Mouse (Mus musculus): Measurements from ENCODE around the gene Usp36. TPM values are rescaled to one million over a fixed set of nuclear protein-coding genes. Genes with fewer than 3 reads are reported as not detected.
A peak's percentile ranks its signal among the peaks of the same experiment; 100 is the strongest.

Gene Usp36
- polyA plus RNA-seq, 1 experiment from 2014 or later = 19.6 TPM

DNA sequence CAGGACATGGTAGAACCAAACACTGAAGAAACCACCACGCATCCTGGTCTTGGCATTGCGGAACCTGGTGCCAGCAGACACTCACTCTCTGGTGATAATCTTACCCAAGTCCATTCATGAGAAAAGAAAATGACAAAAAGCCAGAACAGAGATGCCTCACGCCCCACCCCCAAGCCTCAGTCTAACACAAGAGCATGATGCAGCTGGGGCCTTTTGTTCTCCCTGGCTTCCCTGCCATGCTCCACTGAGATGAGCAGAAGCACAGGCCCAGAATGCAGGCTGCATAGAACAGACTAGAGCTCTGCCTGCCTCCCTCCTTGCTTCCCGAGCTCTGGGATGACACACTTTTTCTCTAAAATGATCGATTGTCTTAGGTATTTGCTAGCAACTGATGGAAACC, 26.9 kb downstream of the Usp36 start:
- H3K4me1 ChIP-seq = no peaks in the 10 kb centered on the region
- H3K4me2 ChIP-seq = no peak overlapping the region
- no peak overlapping the region for H3K4me3 ChIP-seq (replicated peaks)
- H3K27me3 ChIP-seq = no peaks in the 10 kb centered on the region
- H3K9me3 ChIP-seq = no peaks in the 10 kb centered on the region
- no peak overlapping the region for H3K9ac ChIP-seq
- no peak overlapping the region for H3K27ac ChIP-seq
- ATAC-seq (ENCODE audit: low FRiP score) = no peak
- peaks cover 98% of the 10 kb centered on the region for H3K36me3 ChIP-seq (replicated peaks)
- WGBS = 90% methylated on average over 5 of the region's 5 CpGs

GRCm38 (mm10) chr11:118260081-118260480, 30.0 kb downstream of the Usp36 start:
- WGBS = 94% methylated on average over 8 of the region's 8 CpGs
- H3K4me3 ChIP-seq (replicated peaks) = no peak overlapping the region
- ATAC-seq (ENCODE audit: low FRiP score) = no peak

DNA sequence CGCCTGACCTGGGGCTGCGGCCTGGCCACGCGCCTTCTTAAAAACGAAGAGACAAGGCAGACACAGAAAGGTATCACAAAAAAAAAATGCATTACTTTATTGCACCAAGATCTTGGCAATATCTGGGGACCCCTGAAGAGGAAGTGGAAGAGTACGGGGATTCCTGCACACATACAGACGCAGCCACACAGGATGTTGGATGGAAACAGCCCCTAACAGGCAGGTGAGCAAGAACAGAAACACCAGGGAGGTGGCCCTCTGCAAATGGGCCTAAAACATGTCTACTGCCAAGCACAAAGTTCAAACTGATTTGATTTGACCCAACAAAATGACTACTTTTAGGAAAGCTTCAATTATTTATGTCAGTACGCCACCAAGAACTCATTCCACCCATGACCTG, 30.5 kb downstream of the Usp36 start:
- Histone ChIP-seq H3K4me1 (peaks cover 3% of the 10 kb centered on the region; the same call in 1 of the 2 replicates), H3K9me3 (no peaks in the 10 kb centered on the region), H3K4me2 (no peak overlapping the region), H3K4me3 (replicated peaks) (no peak overlapping the region), H3K27me3 (no peaks in the 10 kb centered on the region), H3K27ac (no peak overlapping the region), H3K9ac (no peak overlapping the region), H3K36me3 (replicated peaks) (peaks cover 83% of the 10 kb centered on the region)
- ATAC-seq (ENCODE audit: low FRiP score) = no peak
- WGBS = 95% methylated on average over 8 of the region's 8 CpGs

More at GRCm38 (mm10) chr11:118260081-118260480, 30.0 kb downstream of the Usp36 start:
- no peak overlapping the region for H3K9ac ChIP-seq
- H3K36me3 ChIP-seq (replicated peaks) = peaks cover 88% of the 10 kb centered on the region
- H3K4me1 ChIP-seq = no peaks in the 10 kb centered on the region
- no peaks in the 10 kb centered on the region for H3K9me3 ChIP-seq
- no peak overlapping the region for H3K27ac ChIP-seq
- no peak overlapping the region for H3K4me2 ChIP-seq
- no peaks in the 10 kb centered on the region for H3K27me3 ChIP-seq

GRCm38 (mm10) chr11:118256371-118256770, 33.7 kb downstream of the Usp36 start:
- 93% methylated on average over 7 of the region's 7 CpGs for WGBS
- peaks cover 10% of the 10 kb centered on the region; the same call in 1 of the 2 replicates for H3K4me1 ChIP-seq
- H3K9ac ChIP-seq = no peak overlapping the region
- no peaks in the 10 kb centered on the region for H3K9me3 ChIP-seq
- H3K27me3 ChIP-seq = no peaks in the 10 kb centered on the region
- H3K27ac ChIP-seq = no peak overlapping the region
- H3K4me2 ChIP-seq = no peak overlapping the region
- H3K36me3 ChIP-seq (replicated peaks) = peaks cover 51% of the 10 kb centered on the region
- no peak for ATAC-seq (ENCODE audit: low FRiP score)
- H3K4me3 ChIP-seq (replicated peaks) = no peak overlapping the region

DNA sequence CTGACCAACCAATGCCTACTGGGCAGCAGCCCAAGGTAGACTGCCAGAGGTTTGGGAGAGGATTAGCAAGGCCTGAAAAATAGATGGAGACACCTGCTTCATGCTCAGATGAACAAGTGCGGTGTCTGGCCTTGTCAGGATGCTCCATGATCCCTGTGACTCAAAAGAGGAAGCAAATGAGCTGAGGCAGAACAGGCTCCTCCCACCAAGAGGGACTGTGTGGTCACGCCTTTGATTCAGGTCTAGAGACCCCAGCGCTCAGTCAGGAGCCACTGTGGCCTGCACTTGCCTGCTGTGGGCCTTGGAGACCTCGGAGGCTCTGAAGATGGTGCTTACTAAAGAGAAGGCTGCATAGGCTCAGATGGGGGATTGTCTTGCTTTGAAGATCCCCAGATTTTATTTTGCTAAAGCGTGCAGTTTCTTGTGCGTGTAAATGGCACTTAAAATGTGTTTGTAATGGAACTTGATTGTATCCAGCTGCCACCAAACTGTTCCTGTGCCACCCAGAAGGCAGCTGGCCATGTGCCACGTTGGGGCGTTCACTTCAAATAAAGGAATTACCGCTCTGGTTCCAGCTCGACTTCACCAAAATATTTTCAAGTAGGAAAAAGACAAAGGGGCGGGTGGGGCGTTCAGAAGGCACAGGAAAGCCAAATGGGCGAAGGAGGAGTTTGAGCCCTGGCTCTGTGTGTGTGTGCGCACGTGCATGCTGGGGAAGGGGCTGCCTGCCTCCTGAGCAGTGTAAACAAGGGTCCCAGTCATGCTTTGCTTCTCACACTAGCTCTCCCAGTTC, 35.7 kb downstream of the Usp36 start:
- no peak overlapping the region for H3K9ac ChIP-seq
- H3K9me3 ChIP-seq = no peaks in the 10 kb centered on the region
- no peak overlapping the region for H3K4me3 ChIP-seq (replicated peaks)
- H3K4me1 ChIP-seq = peaks cover 12% of the 10 kb centered on the region; the same call in 1 of the 2 replicates
- 53% methylated on average over 15 of the region's 15 CpGs for WGBS
- H3K4me2 ChIP-seq = no peak overlapping the region
- ATAC-seq (ENCODE audit: low FRiP score) = no peak
- H3K27me3 ChIP-seq = no peaks in the 10 kb centered on the region
- H3K27ac ChIP-seq = peak overlapping the region; percentile 73
- peaks cover 31% of the 10 kb centered on the region for H3K36me3 ChIP-seq (replicated peaks)

DNA sequence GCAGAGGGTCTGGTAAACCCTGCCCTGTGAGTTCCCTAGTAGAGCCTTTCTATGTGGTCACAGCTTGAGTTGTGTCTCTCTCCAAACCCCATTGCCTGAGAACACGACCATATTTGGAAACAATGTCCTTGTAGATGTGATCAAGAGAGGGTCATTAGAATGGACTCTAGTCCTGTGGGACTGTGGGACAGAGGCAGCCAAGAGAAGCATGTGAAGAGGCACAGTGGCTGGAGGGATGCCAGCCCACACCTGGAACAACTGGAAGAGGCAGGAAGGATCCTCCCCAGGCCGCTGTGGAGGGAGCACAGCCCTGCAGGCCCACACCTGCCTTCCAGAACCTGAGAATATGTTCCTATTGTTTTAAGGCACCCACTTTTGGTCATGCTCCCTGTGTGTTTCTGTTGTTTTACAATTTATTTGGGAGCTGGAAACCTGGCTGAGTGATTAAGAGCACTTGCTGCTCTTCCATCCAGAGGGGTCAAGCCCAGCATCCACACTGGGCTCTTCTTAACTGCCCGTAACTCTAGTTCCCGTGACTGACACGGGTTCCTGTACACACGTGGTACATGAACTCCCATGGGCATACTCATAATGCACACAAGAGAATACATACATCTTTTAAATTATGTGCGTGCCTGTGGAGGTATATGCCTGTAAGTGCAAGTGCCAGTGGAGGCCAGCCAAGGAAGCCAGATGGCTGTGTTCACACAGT, 36.4 kb downstream of the Usp36 start:
- H3K9me3 ChIP-seq = no peaks in the 10 kb centered on the region
- 92% methylated on average over 7 of the region's 7 CpGs for WGBS
- no peaks in the 10 kb centered on the region for H3K27me3 ChIP-seq
- H3K9ac ChIP-seq = no peak overlapping the region
- no peak for ATAC-seq (ENCODE audit: low FRiP score)
- H3K4me3 ChIP-seq (replicated peaks) = no peak overlapping the region
- no peak overlapping the region for H3K4me2 ChIP-seq
- H3K4me1 ChIP-seq = peaks cover 18% of the 10 kb centered on the region; the same call in 1 of the 2 replicates
- H3K27ac ChIP-seq = peak overlapping the region; percentile 73
- H3K36me3 ChIP-seq (replicated peaks) = peaks cover 23% of the 10 kb centered on the region

DNA sequence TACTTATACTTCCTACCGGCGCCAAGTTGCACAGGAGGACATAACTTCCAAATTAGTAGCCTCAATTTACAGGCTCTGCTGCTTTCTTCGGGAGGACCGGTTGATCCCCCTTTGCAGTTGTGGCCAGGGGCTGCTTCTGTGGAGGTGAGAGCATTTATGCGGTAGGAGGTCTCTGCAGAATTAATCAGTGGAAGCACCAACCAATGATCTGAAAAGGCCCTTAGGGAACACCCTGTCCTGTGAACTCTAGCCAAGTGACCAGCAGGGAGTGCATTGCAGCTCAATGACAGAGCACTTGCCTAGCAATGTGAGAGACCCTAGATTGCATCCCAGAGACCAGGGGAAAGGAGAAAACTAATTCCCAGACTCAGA, 41.0 kb downstream of the Usp36 start:
- Histone ChIP-seq H3K4me1 (peaks cover 21% of the 10 kb centered on the region), H3K9ac (peak overlapping the region; percentile 17; the same call in 1 of the 2 replicates), H3K36me3 (replicated peaks) (no peaks in the 10 kb centered on the region), H3K9me3 (no peaks in the 10 kb centered on the region), H3K4me2 (peak overlapping the region; percentile 90), H3K27ac (peak overlapping the region; percentile 65; the same call in 1 of the 2 replicates), H3K27me3 (peaks cover 8% of the 10 kb centered on the region), H3K4me3 (replicated peaks) (peak overlapping the region; percentile 67)
- WGBS = 2% methylated on average over 5 of the region's 5 CpGs
- ATAC-seq (ENCODE audit: low FRiP score) = 0 out of 2 replicates have a peak, but pooled peaks have one; percentile 1

DNA sequence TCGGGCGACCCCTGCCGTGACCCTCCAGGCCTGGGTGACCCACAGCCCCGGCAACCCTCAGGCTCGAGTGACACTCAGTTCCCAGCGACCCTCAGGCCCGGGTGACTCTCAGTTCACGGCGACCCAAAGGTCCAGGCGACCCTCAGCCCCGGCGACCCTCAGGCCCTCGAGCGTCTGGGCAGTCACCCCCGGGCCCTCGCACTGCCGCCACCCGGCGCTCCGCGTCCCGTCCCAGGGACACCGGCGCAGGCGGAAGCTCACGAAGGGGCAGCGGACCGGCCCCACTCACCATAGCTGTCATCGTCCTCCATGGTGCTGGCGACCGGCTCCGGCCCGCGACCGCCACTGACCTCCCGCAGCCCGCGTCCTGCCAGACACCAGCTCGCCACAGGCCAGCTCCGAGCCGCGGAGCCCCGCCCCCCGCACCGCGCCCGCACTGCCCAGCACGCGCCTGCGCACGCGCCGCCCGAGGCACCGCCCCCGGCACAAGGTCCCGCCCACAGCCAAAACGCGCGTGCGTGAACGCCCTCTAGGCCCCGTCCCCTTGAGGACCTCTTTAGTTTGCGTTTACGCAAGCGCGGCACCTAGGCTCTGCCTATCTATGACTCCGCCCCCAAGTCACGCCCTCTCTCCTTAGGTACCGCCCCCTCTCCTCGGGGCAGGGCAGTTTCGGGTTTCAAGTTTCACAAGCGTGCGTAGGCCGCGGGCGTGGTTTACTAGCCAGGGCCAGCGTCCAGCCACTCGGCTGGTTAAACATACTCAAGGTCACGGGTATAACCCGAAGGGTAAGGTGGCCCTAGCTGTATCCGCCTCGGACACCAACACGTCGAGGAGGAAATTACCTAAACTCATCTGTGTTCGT, 41.7 kb downstream of the Usp36 start, which contains the start of gene Cyth1:
Gene Cyth1, minus strand, starts transcription at position 443 of the 862 bp plus-strand sequence.
- Histone ChIP-seq H3K4me3 (replicated peaks) (peak within 1 kb of the TSS; percentile 67), H3K27ac (peak within 1 kb of the TSS; percentile 65; the same call in 1 of the 2 replicates), H3K4me2 (peak within 1 kb of the TSS; percentile 90), H3K27me3 (peaks cover 8% of the 10 kb centered on the region), H3K9me3 (no peaks in the 10 kb centered on the region), H3K4me1 (peaks cover 20% of the 10 kb centered on the region), H3K36me3 (replicated peaks) (no peaks in the 10 kb centered on the region), H3K9ac (peak within 1 kb of the TSS; percentile 80)
- under 1% methylated on average over 86 of the region's 86 CpGs for WGBS
- ATAC-seq (ENCODE audit: low FRiP score) = peak; percentile 97

- no peak overlapping the region for H3K27ac ChIP-seq
- peak; percentile 15 for ATAC-seq (ENCODE audit: low FRiP score)
- H3K36me3 ChIP-seq (replicated peaks) = no peaks in the 10 kb centered on the region
These were observed 42.5 kb downstream of the Usp36 start for GRCm38 (mm10) chr11:118247359-118248095.

DNA sequence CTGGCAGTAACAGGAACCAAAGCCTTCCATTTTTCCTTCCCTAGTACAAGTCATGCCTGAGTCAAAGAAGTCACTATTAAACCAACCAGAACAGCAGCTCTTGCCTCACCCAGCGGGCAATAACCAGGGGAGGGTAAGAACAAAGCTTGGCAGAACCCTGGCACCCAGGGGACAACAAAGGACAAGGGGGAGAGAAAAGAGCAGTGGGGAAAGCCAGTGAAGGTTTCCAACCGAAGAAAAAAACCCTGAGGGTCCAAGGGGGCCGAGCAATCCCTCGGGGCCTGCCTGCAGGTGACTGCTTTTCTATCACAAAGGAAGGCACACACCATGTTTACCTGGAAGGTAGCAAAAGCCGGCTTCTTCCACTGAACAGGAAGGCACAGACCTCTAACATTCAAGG, 43.3 kb downstream of the Usp36 start:
- H3K4me1 ChIP-seq = peaks cover 23% of the 10 kb centered on the region
- WGBS = 58% methylated on average over 5 of the region's 5 CpGs
- H3K9ac ChIP-seq = peak overlapping the region; percentile 80
- no peaks in the 10 kb centered on the region for H3K36me3 ChIP-seq (replicated peaks)
- H3K9me3 ChIP-seq = no peaks in the 10 kb centered on the region
- peak overlapping the region; percentile 67 for H3K4me3 ChIP-seq (replicated peaks)
- peak overlapping the region; percentile 90 for H3K4me2 ChIP-seq
- H3K27me3 ChIP-seq = peaks cover 8% of the 10 kb centered on the region
- no peak overlapping the region for H3K27ac ChIP-seq
- ATAC-seq (ENCODE audit: low FRiP score) = no peak

More at GRCm38 (mm10) chr11:118247359-118248095, 42.5 kb downstream of the Usp36 start:
- Histone ChIP-seq H3K9me3 (no peaks in the 10 kb centered on the region), H3K4me2 (peak overlapping the region; percentile 90), H3K27me3 (peaks cover 8% of the 10 kb centered on the region), H3K9ac (peak overlapping the region; percentile 80), H3K4me1 (peaks cover 20% of the 10 kb centered on the region), H3K4me3 (replicated peaks) (peak overlapping the region; percentile 67)
- 3% methylated on average over 43 of the region's 43 CpGs for WGBS

- Histone ChIP-seq H3K4me1 (peaks cover 24% of the 10 kb centered on the region), H3K9ac (no peak overlapping the region), H3K27ac (no peak overlapping the region), H3K9me3 (no peaks in the 10 kb centered on the region), H3K27me3 (peaks cover 8% of the 10 kb centered on the region), H3K4me2 (no peak overlapping the region), H3K36me3 (replicated peaks) (no peaks in the 10 kb centered on the region), H3K4me3 (replicated peaks) (no peak overlapping the region)
- 90% methylated on average over 2 of the region's 2 CpGs for WGBS
- no peak for ATAC-seq (ENCODE audit: low FRiP score)
These were observed 44.9 kb downstream of the Usp36 start for GRCm38 (mm10) chr11:118245130-118245529.

Measured in forebrain, embryonic 12.5 days (tissue).